Mouse (Mus musculus) CH12.LX (cell line): ENCODE results near the gene Rasgrf2.
A peak's percentile ranks its signal among the peaks of the same experiment; 100 is the strongest.

Experiments
- BHLHE40 ChIP-seq: IDR thresholded peaks from 2 replicates; pipeline ENCODE4 v1.6.1; 2011; ENCODE audit warnings: mild to moderate bottlenecking, low read depth, low read length, improper control_type of control experiment
- CTCF ChIP-seq, 2 experiments: IDR thresholded peaks in 1 of 2; conservative IDR thresholded peaks in 1 of 2; 2 replicates each; pipeline ENCODE4 v1.5.1; 2011 to 2012; ENCODE audit warnings: low read depth in 2 of 2, low read length in 2 of 2, improper control_type of control experiment in 1 of 2, inconsistent platforms in 1 of 2, mild to moderate bottlenecking in 1 of 2, moderate library complexity in 1 of 2

GRCm38 (mm10) chr13:92132599-92132998 is 1.1 kb upstream of the Rasgrf2 start:
- TF ChIP-seq BHLHE40 (peak; percentile 90), CTCF (conservative IDR thresholded peaks at IDR 0.05 in 1 of 2, IDR thresholded peaks at IDR 0.05 in 1 of 2; ENCODE audit: low read depth in 2 of 2, low read length in 2 of 2) (no peak)
